27 mouse cellular contexts compared by ENCODE assay signal in the genomic region with DNA sequence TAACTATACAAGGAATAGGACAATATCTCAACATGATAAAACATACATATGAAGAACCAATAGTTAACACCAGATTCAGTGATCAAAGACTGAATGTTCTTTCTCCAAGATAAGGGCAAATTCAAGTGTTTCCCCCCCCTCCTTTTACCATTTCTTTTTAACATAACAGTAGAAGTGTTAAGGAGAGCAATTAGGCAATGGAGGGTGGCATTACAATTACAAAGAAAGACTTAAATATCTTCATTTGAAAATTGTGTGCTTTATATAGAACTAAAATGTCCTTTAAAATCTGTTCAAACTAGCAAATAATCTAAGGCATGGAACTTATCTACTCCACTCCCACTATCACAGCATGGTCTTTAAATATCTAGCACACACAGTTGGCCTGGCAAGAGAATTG.
"Had no signal": no experiment of that assay in that cellular context is flagged by ENCODE, and none has a peak within 500 bp of the region (broad histone marks: within the 10 kb centered on the region; RNA-seq: fewer than 3 reads in every experiment).

No protein-coding gene starts in this region.

- H3K4me1 ChIP-seq: limb, embryonic 10.5 days; limb, embryonic 12.5 days; limb, embryonic 13.5 days; limb, embryonic 15.5 days; liver, embryonic 12.5 days; liver, embryonic 13.5 days; liver, embryonic 15.5 days; lung, embryonic 15.5 days; megakaryocyte, embryonic 14.5 days; midbrain, embryonic 10.5 days; midbrain, embryonic 12.5 days; midbrain, embryonic 13.5 days; midbrain, embryonic 15.5 days had no signal

- H3K9ac ChIP-seq: limb, embryonic 12.5 days; limb, embryonic 13.5 days; limb, embryonic 15.5 days; liver, embryonic 12.5 days; liver, embryonic 13.5 days; liver, embryonic 14.5 days; liver, embryonic 15.5 days; liver, postnatal 0 days; lung, embryonic 14.5 days; lung, embryonic 15.5 days; midbrain, embryonic 12.5 days; midbrain, embryonic 13.5 days; midbrain, embryonic 15.5 days had no signal

- H3K9me3 ChIP-seq: limb, embryonic 10.5 days; limb, embryonic 12.5 days; limb, embryonic 13.5 days; limb, embryonic 15.5 days; liver, embryonic 12.5 days; liver, embryonic 13.5 days; liver, embryonic 15.5 days; lung, embryonic 15.5 days; megakaryocyte, embryonic 14.5 days; midbrain, embryonic 10.5 days; midbrain, embryonic 12.5 days; midbrain, embryonic 13.5 days; midbrain, embryonic 15.5 days had no signal

- H3K27me3 ChIP-seq: limb, embryonic 12.5 days; limb, embryonic 13.5 days; limb, embryonic 15.5 days; liver, embryonic 12.5 days; liver, embryonic 13.5 days; liver, embryonic 15.5 days; lung, embryonic 15.5 days; midbrain, embryonic 12.5 days; midbrain, embryonic 13.5 days; midbrain, embryonic 15.5 days had no signal

- H3K36me3 ChIP-seq: limb, embryonic 10.5 days; limb, embryonic 12.5 days; limb, embryonic 13.5 days; limb, embryonic 15.5 days; liver, embryonic 12.5 days; liver, embryonic 13.5 days; liver, embryonic 15.5 days; lung, embryonic 15.5 days; midbrain, embryonic 10.5 days; midbrain, embryonic 12.5 days; midbrain, embryonic 13.5 days; midbrain, embryonic 15.5 days had no signal

- DNase-seq: left cerebral cortex, postnatal 4 days; liver; liver, embryonic 13.5 days; liver, postnatal 0 days; lung, adult 18-20 months; lung, adult 2 months; lung, embryonic 14.5 days; lung, postnatal 10 days; lung, postnatal 14 days; lung, postnatal 36 days; lung, postnatal 4 days; midbrain, embryonic 14.5 days had no signal

- H3K27ac ChIP-seq: limb, embryonic 10.5 days; limb, embryonic 12.5 days; limb, embryonic 13.5 days; limb, embryonic 15.5 days; liver, embryonic 12.5 days; liver, embryonic 13.5 days; liver, embryonic 14.5 days; liver, embryonic 15.5 days; lung, embryonic 15.5 days; macrophage; midbrain, embryonic 10.5 days; midbrain, embryonic 12.5 days; midbrain, embryonic 13.5 days; midbrain, embryonic 15.5 days had no signal

- H3K4me3 ChIP-seq: limb, embryonic 10.5 days; limb, embryonic 12.5 days; limb, embryonic 13.5 days; limb, embryonic 15.5 days; liver, embryonic 12.5 days; liver, embryonic 13.5 days; liver, embryonic 15.5 days; lung, embryonic 15.5 days; megakaryocyte, embryonic 14.5 days; midbrain, embryonic 10.5 days; midbrain, embryonic 12.5 days; midbrain, embryonic 13.5 days; midbrain, embryonic 15.5 days; myocyte had no signal
